Mouse (Mus musculus) cerebellum, postnatal 10 days (tissue): ENCODE results near the gene Cux1.
A peak's percentile ranks its signal among the peaks of the same experiment; 100 is the strongest.

Experiments
- DNase-seq, 2 experiments: peaks; one replicate each; pipeline ENCODE4 v3.0.0; 2021; ENCODE audit warnings: mixed read lengths in 2 of 2

Gene Cux1

DNA sequence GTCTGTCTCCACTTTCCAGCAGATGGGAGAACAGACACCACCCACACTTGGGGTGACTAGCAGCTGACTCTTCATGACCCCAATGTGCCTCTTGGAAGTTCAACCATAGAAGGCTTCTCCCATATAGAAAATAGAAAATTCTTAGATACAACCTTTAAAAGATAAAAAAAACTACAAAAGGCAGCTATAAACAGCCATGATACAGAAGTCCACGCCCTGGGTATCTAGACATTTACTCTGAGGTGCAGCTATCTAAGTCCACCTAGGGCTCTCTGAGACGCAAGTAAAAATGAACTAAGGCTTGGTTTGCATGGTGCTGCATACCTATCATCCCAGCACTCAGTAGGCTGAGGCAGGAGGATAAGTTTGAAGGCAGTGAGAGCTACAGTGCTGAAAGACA, 144.3 kb downstream of the Cux1 start:
- DNase-seq: no peak

DNA sequence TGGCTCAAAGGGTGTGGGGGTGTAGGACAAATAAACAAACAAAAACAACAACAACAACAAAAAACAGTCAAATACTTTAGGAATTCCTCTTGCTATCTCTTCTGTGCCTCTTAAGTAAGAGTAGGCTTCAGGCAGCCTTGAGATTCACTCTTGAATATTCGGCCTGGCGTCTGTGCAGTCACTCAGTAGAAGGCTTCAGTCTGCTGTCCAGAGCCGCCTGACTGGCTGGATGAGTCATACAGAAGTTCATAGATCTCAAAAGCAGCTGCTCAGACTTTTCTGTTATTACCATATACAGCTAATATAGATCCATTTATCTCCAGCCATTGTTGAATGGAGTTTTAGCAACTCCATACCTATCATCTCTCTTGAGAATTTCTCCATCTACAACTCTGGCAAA, 145.4 kb downstream of the Cux1 start:
- no peak for DNase-seq

DNA sequence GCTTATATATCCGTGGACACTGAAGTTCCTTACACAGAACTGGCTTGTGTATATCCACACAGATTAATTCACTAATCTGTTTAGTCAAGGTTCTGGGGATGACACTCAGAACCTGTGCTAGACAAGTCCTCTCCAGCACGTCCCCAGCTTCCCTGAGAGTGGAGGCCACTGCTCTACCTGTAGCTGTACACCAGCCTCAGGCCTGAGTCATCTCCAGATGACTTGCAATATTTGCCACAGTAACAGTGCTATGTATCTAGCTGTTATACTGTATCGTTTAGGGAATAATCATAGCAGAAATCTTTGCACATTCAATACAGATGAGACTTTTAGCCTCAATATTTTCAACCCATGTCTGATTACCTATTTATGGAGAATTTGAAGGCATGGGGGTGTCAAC, 146.0 kb downstream of the Cux1 start:
- no peak for DNase-seq

DNA sequence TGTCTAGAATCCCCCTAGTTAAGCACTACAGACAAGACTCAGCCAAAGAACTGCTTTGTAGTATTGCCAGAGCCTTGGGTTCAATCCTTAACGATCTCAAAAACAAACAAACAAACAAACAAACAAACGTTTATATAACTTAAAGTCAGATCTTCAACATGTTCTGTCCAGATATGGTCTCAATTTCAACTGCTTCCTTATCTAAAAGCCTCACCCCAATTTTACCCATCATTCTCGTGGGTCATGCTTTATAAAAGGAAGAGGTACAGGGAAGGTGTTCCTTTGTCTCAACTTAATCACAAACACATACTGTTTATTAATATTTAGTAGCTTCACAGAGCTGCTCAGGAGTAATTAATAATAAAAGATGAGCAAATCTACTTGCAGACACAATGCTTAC, 146.9 kb downstream of the Cux1 start:
- no peak for DNase-seq

DNA sequence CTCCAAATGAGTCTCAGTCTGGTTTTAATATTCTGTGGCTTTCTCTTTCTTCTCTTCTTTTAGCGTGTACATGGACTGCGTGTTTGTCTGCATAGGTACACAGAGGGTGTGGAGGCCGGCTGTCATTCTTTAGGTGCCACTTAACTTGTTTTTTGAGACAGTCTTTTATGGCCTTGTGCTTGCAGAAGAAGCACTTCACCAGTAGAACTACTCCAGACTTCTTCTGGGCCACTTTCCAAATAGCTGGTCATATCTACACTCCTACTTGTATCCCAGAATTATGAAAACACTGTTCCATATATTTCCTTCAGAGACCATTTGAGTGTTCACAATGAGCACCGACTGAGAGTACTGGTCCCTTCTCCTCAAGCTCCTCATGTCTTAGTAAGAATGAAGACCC, 149.4 kb downstream of the Cux1 start:
- no peak for DNase-seq

DNA sequence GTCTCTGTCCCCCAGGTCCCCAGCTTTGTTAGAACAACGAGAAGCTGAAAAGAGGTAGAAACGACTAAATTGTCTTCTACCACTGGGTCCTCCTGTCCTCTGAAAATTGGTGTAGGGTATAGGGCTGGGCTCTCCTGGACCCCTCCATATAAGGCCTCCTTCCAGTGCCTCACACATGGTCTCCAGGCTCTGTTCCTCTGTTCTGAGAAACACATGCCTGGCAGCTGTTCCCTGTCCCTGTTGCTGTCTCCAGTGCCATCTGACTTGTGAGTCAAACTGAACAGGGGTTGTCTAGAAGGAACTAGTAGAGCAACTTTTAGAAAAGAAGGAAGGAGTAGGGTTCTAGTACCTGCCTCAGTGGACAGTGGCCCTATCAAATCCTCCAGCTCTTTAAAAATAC, 152.8 kb downstream of the Cux1 start:
- no peak for DNase-seq

DNA sequence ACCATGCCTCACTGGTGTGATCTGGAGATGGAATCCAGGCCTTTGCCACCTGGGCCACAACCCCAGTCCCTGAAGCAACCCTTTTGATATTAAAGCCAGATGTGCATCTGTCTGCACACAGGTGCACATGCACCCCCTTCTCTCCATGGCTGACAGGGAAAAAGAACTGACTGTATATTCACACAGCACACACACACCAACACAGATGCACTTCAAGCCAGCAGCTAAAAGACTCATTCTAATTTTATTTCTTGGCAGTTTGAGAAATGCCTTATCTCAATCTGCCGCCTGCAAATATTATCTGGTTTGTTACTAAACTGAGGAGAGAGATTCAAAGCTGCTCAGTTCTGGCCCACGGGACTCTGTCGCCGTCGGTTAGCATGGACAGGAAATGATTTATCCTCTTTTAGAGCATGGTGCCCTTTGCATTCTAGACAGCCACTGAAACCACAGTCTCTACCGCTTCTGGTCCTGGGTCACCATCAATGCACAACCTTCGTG, 156.6 kb downstream of the Cux1 start:
- DNase-seq: no peak

DNA sequence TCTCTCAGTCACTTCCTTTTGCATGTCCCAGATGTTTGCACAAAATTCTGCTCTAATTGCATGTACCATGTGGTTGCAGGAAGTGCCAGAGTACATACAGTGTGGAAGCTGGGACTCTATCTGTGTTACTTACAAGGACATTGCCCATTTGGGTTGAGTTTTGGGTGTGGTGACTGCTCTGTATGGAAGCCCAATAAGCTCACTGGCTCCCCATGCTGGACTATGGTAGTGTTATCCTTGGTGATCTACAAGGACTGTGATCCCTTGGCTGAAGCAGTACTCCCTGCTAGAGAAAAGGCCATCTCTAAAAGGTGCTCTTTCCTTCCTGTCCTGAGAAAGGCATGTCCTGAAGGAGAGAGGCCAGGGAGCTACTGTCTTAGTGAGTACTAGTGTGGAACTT, 160.9 kb downstream of the Cux1 start:
- DNase-seq: no peak

DNA sequence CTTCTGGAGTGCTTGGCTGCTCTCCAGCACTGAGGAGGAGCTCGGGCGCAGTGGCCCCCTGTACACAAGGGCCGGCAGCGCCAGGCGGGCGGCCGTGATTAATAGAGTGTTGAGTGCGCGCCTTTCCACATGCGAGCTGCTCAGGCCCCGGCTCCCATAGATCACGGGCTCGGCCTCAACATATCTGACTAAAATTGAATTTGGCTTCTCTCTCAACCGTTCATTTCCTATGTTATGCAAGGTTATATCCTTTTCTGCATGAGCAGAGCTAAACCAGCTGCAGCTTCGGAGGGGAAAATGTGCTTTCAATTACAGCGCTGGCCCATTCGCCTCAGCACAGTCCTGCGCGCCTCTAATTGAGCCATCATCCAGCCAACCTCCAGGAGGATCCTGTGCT, 163.7 kb downstream of the Cux1 start:
- DNase-seq: peak; percentile 64 to 71

DNA sequence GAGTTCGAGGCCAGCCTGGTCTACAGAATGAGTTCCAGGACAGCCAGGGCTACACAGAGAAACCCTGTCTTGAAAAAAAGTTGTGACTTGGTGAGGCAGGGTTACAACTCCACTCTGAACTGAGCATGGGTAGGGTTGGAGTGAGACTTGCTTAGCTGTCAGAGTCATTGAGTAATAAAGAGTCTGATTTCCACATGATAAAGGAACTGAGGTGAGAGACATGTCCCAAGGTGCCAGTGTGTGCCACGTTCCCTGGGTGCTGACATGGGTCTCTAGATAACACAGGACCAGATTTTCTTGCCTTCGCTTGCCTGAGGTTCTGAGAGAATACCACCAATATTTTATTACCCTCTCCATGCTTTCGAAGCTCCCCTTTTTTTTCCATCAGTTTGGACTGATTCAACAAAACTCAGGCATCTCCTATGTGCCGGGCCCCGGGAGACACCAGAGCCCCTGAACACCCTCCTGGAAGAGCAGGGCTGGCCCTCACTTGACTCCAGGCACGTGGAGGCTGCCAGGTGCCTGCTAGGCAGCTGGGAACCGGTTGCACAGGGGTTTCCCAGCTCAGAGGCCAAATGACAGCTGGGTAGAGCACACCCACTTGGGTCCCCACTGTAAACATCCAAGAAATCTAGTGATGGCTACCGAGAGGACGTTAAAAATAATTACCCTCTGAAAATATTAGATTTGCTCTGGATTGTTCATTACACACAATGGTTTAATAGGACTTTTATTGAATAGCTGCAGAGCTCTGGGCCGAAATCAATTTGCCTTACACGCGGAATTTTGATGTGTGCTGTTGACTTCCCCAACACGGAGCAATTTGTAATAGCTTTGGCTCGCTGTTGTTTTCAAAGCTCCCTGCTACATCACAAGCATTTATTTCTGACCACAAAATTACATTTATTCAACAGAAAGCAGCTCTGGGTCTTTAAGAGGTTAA, 164.4 kb downstream of the Cux1 start:
- DNase-seq: peak in 1 of 2 experiments; percentile 39

DNA sequence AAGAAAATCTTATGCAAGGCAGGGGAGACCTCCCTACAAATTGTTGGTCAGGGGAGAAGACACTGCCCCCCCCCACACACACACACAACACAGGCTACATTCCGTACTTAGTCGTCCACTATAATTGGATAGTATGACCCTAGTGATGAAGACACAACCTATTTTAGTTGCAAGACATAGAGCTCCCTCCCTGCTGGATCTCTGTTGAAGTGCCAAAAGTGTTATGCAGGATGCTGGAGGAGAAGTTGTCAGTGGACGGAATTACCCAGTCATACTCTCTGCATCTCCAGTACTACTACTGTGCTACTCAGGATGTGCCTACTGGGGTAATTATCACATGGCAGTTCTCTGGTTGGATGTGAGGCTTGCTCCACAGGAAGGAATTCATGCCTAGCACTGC, 168.6 kb downstream of the Cux1 start:
- DNase-seq: no peak

DNA sequence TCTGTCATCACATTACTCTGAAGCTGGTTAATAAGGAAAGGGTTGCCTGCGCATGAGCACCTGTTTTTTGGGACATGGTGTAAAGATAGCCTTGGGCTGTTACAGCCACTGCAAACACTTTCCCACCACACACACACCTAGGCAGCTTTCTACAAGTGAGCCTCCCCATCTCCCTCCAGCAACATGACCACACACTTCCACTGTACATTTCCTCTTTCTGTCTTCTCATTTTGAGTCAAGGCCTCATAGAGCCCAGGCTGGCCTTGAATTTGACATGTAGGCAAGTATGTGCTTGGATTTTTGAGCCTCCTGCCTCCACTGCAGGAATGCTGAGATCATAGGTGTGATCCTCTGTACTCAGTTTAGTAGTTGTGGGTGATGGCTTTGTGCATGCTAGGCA, 170.6 kb downstream of the Cux1 start:
- DNase-seq: no peak

DNA sequence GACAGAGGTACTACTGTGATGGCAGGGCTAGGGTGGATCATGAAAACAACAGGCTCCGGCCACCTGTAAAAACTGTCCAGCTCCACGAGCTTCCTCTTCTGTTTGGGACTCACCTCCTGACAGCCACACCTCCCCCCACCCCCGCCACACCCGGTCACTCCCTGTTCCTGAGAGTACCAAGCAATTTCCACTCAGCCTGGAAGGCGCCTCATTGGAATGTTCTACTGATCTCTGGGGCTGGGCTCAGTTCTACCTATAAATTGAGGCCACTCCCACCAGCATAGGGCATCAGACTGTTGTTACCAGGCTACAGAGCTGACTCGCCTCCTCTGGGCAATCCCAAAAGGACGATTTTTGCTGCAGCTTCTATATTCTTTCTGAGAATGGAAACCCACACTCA, 171.0 kb downstream of the Cux1 start:
- no peak for DNase-seq

DNA sequence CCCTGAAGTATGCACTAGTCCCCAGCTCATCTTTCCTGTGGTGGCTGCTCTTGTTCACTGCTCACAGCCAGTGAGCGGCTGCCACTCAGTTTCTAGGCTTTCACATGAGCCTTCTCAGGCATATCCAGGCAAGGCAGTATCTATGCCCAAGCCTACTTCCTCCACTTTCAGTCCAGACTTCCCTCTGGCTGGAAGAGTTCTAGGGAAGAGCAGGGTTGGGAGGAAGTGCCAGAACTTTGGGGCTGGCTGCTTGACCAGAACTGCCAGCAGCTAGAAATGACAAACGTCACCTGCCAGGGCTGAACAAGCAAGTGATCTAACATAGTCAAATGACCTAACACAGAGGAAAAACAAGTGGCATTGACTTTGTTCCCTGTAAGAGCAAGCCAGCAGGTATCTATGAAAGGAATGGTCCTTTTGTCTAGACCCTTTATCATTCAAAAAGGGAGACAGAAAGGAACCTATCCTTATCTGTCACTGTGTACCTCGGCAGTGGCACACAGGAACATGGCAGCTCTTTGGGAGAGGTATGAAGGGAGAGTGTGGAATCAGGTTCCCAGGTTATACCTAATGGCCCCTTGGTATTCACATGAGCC, 171.6 kb downstream of the Cux1 start:
- DNase-seq: peak in 1 of 2 experiments; percentile 16

DNA sequence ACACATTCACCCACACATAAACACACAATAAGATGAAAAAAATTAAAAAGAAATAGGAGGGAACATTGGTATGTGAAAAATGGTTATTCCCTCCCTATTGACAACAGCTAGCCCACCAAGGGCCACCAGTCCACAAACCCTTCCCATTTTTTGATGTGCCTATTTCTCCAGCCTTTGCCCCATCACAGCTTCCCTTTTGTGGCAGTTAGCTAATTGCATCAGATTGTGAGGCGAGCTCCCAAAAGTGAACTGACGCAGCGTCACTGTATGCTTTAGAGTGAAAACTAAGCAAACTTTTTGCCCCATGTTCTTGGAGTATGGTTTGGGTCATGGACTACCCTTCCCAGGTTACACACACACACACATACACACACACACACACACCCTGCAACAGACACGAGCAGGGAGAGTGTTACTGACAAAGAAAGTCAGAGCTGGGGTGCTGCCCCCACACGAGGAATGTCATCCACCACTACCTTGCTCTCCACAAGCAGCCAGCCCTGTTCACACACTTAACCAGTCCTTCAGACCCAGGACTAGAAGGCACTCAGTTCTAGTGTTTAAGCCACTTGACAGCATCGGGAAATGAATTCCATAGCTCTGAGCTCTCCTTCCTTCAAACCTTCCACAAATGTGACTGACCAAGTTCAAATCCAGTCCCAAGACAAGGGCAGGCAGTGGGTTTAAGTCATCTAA, 172.6 kb downstream of the Cux1 start:
- DNase-seq: no peak

DNA sequence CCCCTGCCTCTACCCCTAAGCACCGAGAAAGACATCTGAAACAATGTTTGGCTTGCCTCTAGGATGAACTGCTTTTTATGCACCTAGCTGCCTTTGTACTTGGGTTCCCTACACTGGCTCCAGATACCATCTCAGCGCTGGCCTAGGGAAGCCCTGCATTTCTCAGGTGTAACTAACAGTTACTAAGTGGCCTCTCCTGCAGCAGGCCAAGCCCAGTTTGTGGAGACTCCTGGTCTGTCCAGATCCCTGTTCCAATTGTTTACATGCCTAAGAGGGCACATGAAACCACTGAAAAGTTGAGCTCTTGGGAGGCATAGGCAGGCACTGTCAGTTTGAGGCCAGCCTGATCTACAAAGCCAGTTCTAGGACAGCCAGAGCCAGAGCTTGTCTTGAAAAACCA, 173.7 kb downstream of the Cux1 start:
- DNase-seq: no peak

DNA sequence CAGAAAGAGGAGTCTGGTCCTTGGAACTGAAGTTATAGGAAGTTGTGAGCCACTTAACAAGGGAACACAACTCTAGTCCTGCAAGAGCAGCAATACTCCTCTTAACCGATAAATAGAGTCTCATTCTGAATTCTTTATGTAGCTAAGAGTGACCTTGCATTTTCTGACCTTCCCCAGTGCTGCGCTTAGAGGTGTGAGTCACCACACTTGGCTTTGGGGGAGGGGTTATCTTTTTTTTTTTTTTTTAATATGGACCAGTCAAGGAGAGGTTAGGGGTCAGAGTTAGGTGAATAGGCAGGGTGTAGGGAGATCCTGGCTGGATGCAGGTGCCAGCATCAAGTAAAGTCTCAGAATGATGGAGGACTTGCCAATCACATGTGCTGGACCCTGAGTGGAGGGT, 180.5 kb downstream of the Cux1 start:
- no peak for DNase-seq

DNA sequence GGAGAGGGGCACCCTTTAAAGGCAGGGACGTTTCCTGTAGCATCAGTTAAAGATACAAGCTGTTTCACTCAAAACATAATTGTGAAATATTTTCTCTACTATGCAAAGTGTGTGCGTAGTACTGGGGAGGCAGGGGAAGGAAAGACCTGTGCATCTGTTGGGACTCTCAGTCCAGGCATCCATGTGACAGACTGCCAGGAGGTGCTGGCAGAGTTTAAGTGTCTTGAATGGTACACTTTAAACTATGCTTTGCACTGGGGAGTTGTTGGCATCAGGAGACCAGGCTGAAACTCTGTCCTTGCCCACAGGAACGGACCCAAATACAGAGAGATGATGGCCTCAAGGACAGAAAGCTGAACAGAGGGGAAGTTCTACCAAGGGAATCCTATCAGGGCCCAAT, 182.1 kb downstream of the Cux1 start:
- DNase-seq: peak in 1 of 2 experiments; percentile 21

DNA sequence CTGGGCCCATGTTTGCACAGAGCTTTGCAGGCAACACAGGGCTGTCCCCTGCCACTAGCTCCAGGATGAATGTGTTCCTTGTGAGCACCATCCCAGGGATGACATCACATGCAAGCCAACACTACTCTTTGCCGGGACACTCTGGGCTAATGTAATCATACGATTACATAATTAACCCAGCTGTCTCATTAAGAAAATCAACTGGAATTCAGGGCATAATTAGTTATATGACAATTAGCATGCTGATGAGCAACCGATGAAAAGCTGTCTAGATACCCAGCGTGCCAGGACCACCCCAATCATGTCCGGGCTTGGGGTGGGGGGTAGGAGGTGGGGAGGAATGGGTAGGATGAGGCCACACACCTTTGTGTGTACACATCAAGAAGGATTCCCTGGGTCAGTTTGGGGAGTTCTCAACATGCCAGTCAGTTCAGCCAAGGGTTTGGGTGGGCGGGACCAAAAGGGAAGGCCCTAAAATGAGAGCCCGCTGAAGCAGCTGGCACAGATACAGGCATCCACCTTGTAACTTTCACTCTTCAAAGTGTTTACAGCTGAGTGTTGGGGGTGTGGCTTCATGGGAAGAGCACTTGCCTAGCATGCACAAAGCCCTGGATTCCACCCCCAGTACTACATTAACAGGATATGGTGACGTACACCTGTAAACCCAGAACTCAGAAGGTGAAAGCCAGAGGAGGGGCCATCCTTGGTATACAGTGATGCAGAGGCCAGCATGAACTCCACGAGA, 184.9 kb downstream of the Cux1 start:
- no peak for DNase-seq

DNA sequence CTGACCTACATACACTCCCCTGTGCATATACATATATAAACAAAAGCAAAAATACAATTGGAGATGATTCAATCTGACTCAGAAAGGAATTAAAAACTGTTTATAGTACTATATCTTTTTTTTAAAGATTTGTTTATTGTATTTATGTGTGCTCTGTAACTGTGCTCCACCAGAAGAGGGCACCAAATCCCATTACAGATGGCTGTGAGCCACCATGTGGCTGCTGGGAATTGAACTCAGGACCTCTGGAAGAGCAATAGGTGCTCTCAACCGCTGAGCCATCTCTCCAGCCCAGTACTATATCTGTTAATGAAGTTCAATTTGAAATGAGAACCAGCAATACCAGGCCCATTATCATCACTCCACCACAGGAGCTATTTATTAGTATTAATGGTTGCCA, 187.9 kb downstream of the Cux1 start:
- no peak for DNase-seq

DNA sequence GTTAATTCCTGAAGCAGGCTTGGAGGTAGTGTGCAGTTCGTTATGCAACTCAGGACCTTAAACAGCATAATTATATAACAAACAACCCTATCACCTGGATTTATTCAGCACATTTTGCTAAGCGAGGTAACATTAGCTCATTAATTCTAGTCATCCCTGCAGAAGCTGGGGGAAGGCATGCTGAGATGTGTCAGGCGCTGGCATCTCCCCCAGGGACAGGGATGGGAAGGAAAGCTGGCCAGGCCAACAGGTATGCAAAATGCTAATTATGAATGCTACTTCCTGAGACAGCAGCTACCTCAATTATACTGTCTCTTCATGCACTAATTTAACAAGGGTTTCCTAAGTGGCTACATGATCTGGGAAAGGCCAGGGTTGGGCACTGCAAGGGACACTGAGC, 190.2 kb downstream of the Cux1 start:
- DNase-seq: no peak

DNA sequence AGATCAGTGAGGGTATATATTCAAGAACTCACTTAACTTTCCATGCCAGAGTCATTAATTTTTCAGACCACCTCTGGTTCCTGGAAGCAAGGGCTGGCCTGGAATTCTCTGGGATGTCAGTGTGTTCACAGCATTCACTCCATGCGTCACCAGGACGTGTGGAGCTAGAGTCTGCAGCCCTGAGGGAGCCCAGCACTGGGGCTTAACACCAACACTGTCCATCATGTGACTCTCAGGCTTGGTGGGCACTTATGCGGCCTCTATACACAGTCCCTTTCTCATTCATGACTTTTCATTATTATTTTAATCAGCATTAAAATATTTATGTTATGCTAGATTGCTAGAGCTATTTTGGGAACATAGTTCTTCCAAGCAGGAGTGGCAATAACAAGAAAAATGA, 191.9 kb downstream of the Cux1 start:
- DNase-seq: no peak

DNA sequence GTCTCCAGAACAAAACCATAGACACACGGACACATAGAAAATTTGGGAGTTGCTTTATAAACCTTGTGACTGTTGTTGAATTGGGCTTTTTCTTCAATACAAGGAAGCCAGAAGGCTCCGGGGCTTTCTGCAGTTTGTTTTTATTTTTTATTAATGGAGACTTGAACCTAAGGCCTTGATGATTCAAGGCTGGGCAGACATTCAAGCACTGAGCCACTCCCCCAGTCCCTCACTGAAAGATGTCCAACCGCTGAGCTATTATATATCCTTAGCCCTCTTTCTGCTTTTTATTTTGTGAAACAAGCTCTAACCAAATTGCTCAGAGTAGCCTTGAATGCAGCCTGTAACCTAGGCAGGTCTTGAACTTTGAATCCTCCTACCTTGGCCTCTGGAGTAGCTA, 195.0 kb downstream of the Cux1 start:
- DNase-seq: no peak
